Mouse (Mus musculus): Measurements from ENCODE around the gene Eipr1.
"Not testable (repeated sequence)": the region's sequence is repeated elsewhere in the genome, so short reads cannot be mapped to it uniquely, and the experiment has no call there.

Gene Eipr1

DNA sequence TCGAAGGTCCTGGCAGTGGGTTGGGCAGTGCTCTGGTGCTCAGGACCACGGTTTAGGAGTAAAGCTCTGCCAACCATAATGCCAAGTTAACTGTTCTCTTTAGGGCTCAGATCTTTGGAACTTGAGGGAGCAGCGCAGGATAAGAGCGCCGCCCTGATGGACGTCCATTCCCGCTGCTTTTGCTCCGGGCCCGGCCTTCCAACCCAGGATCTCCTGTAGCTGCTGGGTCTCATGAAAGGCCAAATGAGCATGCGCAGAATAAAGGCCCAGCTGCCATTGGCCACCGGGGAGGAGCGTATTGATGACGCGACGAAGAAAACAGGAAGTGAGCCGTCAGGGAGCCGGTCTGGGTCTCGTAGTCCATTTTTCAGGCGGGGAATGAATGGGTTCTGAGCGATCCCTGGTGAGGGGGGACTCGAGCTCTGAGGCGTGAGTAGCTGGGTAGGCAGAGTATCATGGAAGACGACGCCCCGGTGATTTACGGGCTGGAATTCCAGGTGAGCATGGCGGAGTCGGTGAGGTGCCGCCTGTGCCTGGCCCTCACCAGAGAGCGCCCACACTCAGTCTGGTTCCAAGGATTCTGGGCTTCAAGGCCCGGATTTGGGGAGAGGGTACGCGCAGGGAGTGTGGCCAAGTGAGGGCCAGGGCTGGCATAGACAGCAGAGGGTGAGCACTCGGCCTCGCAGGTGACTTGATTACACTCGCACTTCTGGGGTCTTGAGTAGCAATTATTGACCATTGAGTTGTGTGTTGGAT, at the start of gene Eipr1:
Gene Eipr1 (plus strand): TSS at position 296 of the 756 bp plus-strand sequence.
- DNase-seq (ENCODE audit: low read depth, low spot score) = peak; percentile 96

DNA sequence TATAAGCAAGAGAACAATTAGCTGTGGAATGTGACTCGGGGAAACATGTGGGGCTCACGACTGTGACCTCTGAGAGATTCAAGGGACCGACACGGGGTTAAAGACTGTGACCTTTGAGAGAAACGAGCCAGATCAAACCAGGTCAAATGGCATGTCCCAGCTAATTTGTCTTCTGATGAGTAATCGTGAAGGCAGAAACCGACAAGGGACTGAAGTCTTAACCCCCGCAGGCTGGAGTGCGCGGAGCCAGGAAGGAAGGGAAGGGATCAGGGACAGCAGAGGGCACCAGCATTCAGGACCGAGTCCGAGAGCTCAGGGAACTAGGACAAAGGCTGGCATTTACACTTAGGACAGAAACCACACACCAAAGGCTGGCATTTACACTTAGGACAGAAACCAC, 47.2 kb upstream of the Eipr1 start:
- no peak for DNase-seq (ENCODE audit: low read depth, low spot score)

DNA sequence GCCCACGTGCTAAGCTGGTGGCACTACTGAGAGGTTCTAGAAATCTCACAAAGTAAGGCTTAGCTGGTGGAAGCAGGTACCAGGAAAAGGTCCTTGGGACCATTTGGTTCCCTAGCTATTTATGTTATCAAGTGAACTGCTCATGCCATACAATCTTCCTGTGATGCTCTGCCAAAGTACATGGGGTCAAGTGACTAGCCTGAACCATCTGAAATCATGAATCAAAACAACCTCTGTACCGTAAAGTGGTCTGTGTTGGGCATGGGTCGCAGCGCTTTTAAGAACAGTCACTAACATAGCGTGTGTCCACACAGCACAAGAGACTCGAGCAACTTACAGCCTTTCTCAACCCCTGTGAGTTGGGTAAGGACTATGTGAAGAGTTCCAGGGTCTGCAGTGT, 46.4 kb upstream of the Eipr1 start:
- no peak for DNase-seq (ENCODE audit: low read depth, low spot score)

DNA sequence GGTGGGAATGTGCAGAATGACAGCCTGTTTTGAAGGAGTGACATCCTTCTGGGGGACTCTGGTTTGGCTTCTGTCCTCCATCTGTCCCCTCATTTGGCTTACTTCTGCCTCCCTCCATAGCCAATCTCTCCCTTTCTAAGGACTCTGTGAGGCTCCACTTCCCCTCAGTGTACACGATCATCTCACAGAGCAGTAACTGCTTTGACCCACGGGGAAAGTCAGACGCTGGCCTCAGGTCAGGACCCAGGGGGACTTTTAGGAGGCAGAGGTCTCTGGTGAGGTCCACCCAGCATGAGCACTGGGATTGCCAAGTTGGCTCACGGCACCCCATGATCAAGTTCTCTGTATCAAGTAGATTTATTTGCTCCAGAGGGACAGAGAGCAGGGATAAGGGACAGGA, 43.4 kb upstream of the Eipr1 start:
- no peak for DNase-seq (ENCODE audit: low read depth, low spot score)

DNA sequence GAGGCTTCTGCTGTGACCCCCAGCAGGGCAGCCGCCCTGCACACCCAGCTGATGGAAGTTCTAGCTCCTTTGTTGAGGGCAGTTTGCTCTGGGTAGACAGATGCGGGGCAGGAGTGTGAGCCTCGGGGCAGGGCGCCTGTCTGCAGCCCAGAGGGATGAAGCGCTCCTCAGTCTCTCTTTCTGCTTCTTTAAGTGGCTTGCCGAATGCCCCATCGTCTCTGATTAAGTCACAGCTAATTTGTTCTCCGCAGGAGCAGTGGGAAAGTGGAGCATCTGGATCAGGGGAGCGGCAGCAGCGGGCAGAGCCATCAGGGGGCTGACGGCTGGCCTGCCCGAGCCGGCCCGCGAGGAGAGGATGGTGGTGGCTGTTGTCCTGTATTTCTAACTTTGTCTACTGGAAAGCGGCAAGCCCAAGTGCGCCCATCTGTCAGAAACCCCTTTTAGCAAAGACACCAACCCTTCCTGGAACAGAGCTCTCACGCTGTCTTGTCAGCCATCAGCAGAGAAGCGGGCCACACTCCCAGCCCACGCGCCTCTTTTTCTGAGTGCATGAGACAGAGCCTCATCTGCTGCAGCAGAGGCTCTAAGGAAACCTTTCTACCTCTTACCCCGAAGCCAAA, 40.9 kb upstream of the Eipr1 start:
- DNase-seq (ENCODE audit: low read depth, low spot score) = no peak

DNA sequence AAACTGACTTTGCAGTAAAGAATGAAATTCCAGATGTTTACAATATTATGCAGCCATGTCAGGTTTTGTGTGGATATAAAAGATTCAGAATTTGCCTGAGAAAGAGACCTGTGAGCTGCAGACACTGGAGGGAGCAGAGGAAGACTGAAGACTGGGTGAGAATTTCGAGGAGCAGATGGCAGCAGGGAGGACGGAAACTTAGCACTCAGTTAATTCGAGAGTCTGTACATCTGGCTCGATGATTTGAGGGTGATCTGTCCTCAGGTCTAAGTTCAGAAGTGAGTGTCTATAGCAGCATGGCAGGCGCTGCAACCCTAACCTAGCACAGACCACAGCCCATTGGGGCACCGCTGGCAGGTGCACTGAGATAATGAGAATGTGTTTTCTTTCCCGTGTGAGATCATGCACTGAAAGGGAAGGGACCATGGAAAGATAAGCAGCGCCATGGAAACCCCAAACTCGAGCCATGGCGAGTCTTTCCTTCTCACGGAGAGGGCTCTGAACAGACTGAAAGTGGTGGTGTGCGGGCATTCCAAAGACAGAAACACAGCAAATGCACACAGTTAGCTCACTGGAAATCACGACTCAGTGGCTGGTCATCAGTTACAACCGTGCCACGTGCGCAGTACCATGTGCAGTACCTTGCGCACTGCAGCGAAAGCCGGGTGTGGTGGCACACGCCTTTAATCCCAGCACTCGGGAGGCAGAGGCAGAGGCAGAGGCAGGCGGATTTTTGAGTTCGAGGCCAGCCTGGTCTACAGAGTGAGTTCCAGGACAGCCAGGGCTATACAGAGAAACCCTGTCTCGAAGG, 36.6 kb upstream of the Eipr1 start:
- DNase-seq (ENCODE audit: low read depth, low spot score) = no peak

DNA sequence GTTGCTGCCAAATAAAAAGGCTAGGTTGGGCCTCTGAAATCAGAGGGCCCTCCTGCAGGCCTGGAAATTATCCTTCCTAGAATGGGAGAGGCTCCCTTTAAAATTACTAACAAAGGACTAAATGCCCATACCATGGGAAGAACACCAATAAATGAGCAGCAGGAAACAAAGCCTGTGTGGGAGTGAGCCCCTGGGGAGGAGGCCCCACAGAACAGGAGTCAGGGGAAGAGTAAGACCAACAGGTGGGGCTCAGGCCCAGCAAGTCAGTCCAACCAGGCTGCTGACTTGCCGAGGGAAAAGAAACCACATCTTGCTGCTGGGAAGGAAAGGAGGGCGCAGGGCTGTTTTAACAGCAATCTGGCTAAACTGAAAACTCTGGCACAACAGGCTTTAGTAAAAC, 34.5 kb upstream of the Eipr1 start:
- no peak for DNase-seq (ENCODE audit: low read depth, low spot score)

DNA sequence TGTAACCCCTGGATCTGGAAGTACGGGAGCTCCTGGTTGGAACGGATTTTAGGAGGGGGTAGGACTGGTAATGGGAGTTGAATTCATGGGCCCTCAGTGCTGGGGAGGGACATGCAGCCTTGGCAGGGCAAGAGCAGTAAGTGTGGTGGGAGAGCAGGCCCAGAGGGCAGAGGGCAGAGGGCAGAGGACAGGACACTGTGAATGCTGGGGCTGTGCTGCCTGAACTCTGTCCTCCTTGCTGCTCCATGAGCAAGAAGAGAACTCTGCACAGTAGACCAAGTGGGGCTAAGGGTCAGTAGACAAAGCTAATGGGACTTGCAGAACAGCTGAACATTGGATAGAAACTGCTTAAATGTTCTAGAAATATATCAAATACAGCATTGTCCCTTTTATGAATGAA, 33.5 kb upstream of the Eipr1 start:
- DNase-seq (ENCODE audit: low read depth, low spot score) = no peak

DNA sequence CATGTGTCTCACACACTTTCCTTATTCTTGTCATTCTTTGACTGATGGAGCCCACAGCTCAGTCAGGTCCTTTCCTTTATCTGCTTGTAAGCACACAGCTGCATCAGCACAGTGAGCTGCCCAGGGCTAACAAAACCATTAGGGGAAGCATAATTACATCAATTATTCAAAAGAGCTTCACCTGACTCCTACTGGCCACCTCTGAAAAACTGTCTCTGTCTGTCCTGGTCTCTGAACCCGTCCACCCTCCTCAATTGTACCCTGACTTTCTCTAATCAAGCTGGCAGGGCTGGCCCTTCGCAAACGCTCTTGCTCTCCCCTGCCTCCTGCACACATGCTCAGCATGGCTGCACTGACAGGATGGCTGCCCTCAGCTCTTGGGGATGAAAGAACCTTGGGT, 27.2 kb upstream of the Eipr1 start:
- DNase-seq (ENCODE audit: low read depth, low spot score) = no peak

DNA sequence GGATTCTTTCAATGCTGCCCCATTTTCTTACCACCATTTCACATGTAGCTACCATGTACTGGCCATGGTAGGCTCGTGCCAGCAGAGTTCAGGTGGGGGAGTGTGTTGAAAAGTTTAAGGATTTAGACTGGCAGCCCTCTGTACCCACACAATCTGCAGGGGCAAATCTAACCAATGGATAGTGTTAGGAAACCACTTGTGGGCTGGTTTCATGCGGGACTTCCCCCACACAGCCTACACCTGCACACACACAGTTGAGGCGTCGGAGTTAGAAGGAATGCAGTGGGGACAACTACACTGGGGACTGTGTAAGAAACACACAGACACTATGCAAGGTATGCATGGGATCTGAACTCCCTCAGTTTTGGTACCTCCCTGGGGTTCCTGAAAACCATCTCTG, 25.4 kb upstream of the Eipr1 start:
- no peak for DNase-seq (ENCODE audit: low read depth, low spot score)

DNA sequence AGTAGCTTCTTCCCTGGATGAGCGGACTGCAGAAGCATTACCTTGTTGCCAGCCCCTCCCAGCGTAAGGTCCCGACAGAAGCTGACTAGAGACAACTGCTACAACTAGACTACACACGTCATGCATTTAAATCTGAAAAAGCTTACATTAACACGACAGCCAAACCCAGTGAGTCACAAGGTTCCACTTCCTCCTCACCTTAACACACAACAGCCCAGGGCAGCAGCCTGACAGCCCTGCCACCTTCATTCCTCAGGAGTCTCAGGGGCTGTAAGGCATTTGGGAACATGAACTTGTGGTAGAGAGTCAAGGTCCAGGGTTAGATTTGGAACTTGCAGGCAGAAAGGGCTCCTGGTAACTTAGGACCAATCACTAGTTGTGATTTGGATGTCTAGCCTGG, 24.5 kb upstream of the Eipr1 start:
- DNase-seq (ENCODE audit: low read depth, low spot score) = no peak

DNA sequence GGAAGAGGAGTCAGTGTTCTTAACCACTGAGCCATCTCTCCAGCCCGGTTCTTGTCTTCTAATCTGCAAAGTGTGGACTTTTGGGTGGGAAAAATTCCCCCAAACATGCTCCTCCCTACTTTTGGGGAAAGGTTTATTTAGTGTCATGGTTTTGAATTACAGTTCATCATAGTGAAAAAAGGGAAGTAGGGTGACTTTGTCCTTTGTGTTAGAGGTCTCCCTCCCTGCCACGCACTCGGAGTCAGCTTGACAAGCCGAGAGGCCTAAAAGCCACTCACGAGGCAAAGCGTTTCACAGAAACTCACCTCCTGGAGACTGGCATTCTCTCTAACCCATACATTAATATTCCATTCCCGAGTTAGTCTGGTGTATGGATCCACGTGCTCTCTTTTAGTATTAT, 19.0 kb upstream of the Eipr1 start:
- DNase-seq (ENCODE audit: low read depth, low spot score) = no peak

DNA sequence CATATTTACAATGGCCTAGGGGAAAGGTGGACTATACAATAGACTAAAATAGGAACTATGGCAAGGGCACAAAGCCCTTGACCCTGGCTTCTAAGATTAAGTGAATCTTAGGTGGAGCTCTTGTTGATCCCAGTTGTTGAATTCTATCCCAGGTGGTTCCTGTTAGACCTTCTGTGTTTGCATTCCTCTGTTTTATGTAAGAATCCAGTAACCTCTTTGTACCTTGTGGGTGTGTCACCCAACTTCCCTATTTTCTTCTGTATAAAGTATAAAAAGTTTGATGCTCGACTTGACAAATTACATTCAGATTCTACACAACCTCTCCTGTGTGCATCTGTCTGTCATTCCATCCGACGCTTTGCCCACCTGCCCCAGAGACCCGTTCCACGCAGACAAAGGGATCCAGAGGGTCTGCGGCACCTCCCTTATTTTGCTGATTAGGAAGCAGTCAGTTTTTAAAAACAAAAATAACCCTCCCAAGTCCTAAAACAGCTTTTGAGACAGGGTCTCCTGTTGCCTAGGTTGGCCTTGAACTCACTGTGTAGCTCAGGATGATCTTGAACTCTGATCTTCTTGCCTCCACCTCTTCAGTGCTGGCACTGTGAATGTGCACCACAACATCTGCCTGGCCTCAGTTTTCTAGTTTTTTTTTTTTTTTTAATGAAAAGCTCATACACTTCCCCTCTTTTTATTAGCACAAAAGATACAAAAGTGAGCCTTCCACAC, 17.9 kb upstream of the Eipr1 start:
- DNase-seq (ENCODE audit: low read depth, low spot score) = not testable (repeated sequence)

DNA sequence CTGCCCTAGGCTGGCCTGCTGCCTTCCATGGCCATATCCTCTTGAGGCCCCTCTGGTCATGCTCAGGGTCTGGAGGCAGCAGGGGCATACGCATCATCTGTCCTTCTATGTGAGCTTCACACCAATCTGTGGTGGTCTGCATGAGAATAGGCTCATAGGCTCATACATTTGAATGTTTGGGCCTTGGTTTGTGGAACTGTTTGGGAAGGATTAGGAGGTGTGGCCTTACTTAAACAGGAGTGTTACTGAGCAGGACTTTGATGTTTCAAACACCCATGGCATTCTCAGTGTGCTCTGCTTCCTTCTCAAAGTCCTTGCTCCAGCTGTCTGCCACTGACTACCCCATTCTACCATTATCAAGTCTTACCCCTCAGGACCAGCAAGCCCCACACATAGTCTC, 17.3 kb upstream of the Eipr1 start:
- DNase-seq (ENCODE audit: low read depth, low spot score) = no peak

DNA sequence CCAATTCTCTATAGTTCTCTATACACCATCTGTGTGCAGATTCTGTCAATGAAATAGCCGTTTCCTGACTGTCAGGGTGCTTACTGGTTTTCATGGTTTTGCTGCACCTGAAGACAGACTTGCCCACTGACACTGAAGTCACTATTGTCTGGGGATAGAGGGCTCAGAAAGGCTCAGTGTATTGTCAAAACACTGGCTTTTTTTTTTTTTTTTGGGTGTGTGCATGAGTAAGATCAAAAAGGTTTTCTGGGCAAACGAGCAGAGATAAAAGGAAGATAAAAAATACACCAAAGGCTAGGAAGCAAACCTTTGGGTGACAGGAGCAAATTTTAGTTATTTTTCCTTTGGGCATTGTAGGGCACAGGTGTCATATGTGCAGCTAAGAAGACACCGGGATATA, 16.3 kb upstream of the Eipr1 start:
- no peak for DNase-seq (ENCODE audit: low read depth, low spot score)

DNA sequence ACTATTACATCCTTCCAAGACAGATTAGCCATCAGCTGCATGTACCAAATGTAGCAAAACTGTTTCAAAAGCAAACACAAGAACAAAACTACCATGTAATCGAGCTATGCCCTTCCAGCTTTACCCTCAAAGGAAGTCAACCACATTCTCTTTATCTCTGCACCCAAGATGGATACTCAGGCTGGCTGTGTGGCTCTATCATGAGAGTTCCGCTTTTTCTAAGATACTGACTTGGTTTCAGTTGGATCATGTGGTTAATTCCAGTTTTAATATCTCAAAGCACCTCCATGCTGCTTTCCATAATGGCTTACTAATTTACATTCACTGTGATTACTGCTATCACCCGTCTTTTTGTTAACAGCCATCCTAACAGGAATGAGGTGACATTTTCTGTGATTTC, 8.3 kb upstream of the Eipr1 start:
- no peak for DNase-seq (ENCODE audit: low read depth, low spot score)

DNA sequence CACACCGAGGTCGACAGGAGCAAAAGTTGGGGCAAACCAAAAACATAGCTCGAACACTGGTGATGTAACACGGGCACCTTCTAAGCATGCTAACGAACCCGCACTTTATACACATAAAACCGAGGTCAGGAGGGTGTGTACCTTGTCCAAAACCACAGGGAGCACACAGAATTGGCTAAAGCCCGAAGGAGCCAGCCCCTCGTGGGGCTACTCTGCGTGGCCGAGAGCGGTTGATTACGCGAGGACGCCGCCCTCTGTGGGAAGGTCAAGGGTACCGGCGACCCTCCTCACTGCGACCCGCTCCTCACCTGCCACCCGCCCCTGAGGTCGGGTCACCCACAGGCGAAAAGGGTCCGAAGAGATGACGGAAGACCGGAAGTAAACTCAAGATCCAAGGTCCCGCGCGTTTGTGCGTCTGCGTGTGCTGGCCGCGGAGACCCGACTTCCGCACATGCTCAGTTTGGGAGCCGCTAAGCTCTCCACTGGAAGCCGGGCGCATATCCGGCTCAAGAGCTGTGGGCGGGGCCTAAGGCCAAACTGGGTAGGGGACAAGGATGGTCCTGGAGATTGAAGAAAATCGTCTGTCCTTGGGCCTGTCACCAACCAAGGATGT, 1.5 kb upstream of the Eipr1 start, which contains the start of gene Trappc12:
Gene Trappc12 (minus strand): TSS at position 452 of the 613 bp plus-strand sequence.
- peak; percentile 89 for DNase-seq (ENCODE audit: low read depth, low spot score)

DNA sequence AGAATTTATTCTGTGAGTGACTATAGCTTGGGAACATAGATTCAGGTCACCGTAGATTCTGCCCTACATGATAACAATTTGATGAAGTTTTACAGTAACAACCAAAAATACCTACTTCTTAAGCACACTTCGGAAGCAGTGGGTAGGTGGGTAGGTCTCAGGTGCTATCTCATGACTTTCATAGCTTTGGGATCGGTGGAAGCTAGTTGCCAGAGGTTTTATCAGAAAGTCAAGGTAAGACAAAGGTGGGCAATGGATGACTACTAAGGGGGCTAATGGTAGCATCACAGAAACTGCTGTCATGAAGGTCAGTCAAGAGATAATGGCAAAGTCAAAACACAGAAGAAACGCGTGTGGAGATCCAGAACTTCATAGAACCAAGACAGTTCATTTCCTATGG, 727 bp upstream of the Eipr1 start:
- DNase-seq (ENCODE audit: low read depth, low spot score) = no peak

DNA sequence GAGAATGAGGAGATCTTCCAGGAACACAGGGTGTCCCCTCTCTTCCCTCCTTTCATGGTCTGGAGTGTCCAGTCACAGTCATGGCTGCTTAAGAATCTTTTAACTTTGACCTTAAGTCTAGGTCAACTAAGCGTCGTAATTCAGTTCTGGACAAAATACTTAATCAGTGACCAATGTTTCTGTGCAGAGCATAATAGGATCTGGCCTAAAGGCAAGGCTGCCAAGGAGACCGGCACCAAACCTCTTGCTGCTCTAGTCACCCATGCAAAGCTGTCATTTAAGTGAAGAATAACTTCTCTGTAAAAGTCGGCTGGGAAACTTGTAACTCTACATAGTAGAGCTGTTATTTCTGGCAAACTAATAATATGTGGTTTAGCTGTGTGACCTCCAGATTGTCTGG, 4.4 kb downstream of the Eipr1 start:
- DNase-seq (ENCODE audit: low read depth, low spot score) = no peak

DNA sequence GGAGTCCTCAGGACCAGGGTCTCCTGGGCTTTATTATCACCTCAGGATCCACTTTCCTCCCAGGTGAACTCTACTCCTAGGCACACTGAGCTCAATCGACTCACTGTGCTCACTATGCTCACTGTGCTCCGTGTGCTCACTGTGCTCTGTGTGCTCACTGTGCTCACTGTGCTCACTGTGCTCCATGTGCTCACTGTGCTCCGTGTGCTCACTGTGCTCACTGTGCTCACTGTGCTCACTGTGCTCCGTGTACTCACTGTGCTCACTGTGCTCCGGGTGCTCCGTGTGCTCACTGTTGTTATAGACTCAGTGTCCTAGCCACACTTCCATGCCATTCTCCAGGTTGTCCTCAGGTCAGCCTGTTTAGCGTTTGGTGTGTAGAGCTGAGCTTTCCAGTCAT, 18.4 kb downstream of the Eipr1 start:
- no peak for DNase-seq (ENCODE audit: low read depth, low spot score)

DNA sequence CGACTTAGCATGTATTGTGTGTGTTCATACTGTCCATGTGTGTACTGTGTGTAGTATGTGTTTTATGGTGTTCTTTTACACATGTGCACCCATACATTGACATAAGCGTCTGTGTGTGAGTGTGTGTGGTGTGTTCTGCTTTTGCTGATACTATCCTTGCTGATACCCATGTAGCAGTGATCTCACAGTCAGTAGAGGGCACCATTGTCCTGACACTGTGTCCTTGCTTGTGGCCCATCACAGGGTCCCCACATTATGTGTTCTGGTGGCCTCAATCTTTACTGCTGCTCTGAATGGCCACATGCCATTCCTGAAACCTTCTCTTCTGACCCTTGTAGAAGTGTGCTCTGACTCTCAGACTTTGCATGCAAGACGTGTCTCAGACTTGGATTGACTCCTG, 22.2 kb downstream of the Eipr1 start:
- no peak for DNase-seq (ENCODE audit: low read depth, low spot score)

DNA sequence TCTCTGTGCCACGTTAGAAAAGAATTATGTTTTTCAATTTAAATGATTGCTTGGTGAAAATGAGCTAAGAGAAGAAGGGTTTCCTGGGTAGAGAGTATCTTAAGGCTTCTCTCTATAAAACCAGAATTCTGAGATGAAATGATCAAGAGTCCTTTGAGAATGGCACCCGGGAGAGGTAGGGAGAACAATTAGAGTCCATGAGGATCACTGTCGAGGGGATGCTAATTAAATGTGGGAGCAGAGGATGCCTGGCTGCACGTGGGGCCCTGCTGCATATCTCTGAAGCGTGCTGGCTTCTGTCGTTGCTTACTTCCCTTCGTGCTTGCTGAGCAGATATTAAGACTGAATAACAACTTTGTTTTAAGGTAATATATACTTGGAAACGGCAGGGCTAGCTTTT, 23.5 kb downstream of the Eipr1 start:
- no peak for DNase-seq (ENCODE audit: low read depth, low spot score)
